Mouse (Mus musculus) cortical plate, adult 2 months (tissue): ENCODE results near the gene Lyst. TPM values are rescaled to one million over a fixed set of nuclear protein-coding genes. Genes with fewer than 3 reads are reported as not detected.
"Not testable (repeated sequence)": the region's sequence is repeated elsewhere in the genome, so short reads cannot be mapped to it uniquely, and the experiment has no call there.

Source experiments
- H3K27ac ChIP-seq: fragments of 200-500 bp; 2 replicates; pipeline ENCODE4 v1.5.1; 2012; ENCODE audit warnings: low read length, control low read depth, inconsistent platforms; ENCODE audit not compliant: insufficient read depth
- H3K4me1 ChIP-seq: fragments of 200-500 bp; 2 replicates; pipeline ENCODE4 v1.6.1; 2011; ENCODE audit warnings: low read length; ENCODE audit not compliant: control insufficient read depth, insufficient read depth
- H3K4me3 ChIP-seq: fragments of 200-500 bp; 2 replicates; pipeline ENCODE4 v1.5.1; 2011; ENCODE audit warnings: mild to moderate bottlenecking, low read length, control low read depth; ENCODE audit not compliant: insufficient read depth
- CTCF ChIP-seq: fragments of 200-500 bp; IDR thresholded peaks from 2 replicates; pipeline ENCODE4 v1.5.1; 2011; ENCODE audit warnings: mild to moderate bottlenecking, control low read depth, low read length; ENCODE audit not compliant: insufficient read depth; ENCODE audit errors: extremely low read depth
- POLR2A ChIP-seq: fragments of 200-500 bp; IDR thresholded peaks from 2 replicates; pipeline ENCODE4 v1.6.1; 2011; ENCODE audit warnings: mild to moderate bottlenecking, low read length, control low read depth; ENCODE audit not compliant: insufficient read depth; ENCODE audit errors: extremely low read depth
- polyA plus RNA-seq: library from polyadenylated mRNA; depleted of rRNA; stranded (reverse); fragments of >200 nt; gene quantifications from 2 replicates; pipeline ENCODE4 v1.2.3, GENCODE M21; 2012

Lyst gene
- polyA plus RNA-seq, 1 experiment, result 11.5 TPM

GRCm38 (mm10) chr13:13784420-13784936 is 194.3 kb downstream of the Lyst start:
- TF ChIP-seq CTCF, result no peak
- no peak for TF ChIP-seq POLR2A
- 0 out of 2 replicates have a peak overlapping the region, but pooled peaks have one; percentile 15 for H3K27ac ChIP-seq
- peak overlapping the region; percentile 49 for H3K4me3 ChIP-seq
- H3K4me1 ChIP-seq, result no peaks in the 10 kb centered on the region

DNA sequence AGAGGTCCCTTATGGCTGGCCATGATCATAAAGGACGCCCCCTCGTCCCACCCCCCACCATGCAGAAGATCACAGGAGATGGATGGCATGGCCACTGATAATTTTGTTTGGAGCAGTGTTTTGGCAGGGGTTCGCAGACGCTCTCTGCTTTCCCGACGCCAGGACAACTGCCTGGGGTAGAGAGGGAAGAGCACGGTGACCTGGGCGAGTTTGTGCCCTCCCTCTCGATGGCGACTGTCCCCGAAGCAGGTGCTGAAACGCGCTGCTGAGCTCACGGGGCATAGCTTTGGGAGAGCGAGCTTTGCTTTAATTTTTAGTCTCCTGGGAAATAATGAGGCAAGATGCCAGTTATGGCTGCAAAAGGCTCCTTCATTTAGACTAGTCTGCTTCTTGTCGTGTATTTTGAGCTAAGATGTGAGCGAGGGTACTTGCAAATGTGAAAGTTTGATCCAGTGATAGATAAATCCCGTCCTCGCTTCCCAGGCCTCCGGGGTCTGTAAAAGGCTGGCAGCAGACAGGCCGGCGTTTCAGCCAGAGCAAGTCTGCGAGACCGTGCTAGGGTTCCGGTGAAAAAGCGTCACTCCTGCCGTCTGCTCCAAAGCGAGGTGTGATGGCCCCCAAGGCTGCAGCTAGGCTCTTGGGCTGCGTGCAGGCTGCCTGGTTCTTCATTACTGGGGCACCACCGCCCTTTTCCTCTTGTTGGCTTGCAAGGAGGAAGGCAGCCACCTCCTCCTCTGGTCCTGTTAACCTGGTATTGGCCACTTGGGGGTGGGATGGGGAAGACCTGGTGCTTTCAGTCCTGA is 195.0 kb downstream of the Lyst start:
- Histone ChIP-seq H3K4me1 (no peaks in the 10 kb centered on the region), H3K27ac (no peak overlapping the region), H3K4me3 (peak overlapping the region; percentile 49)
- TF ChIP-seq CTCF (no peak), POLR2A (no peak)

GRCm38 (mm10) chr13:13786971-13787370 is 196.8 kb downstream of the Lyst start:
- H3K4me1 ChIP-seq, result peaks cover 3% of the 10 kb centered on the region
- TF ChIP-seq POLR2A (no peak), CTCF (no peak)

GRCm38 (mm10) chr13:13788070-13788469 is 197.9 kb downstream of the Lyst start:
- TF ChIP-seq CTCF (no peak), POLR2A (no peak)
- Histone ChIP-seq H3K4me3 (no peak overlapping the region), H3K27ac (no peak overlapping the region), H3K4me1 (peaks cover 5% of the 10 kb centered on the region)

More at GRCm38 (mm10) chr13:13786971-13787370, 196.8 kb downstream of the Lyst start:
- no peak overlapping the region for H3K27ac ChIP-seq
- H3K4me3 ChIP-seq, result no peak overlapping the region

GRCm38 (mm10) chr13:13791981-13792380 is 201.8 kb downstream of the Lyst start:
- H3K27ac ChIP-seq, result no peak overlapping the region
- TF ChIP-seq POLR2A (no peak), CTCF (no peak)
- peaks cover 5% of the 10 kb centered on the region for H3K4me1 ChIP-seq
- no peak overlapping the region for H3K4me3 ChIP-seq

GRCm38 (mm10) chr13:13795166-13795832 is 205.1 kb downstream of the Lyst start:
- Histone ChIP-seq H3K27ac (no peak overlapping the region), H3K4me3 (no peak overlapping the region), H3K4me1 (peaks cover 6% of the 10 kb centered on the region)
- no peak for TF ChIP-seq POLR2A
- no peak for TF ChIP-seq CTCF

GRCm38 (mm10) chr13:13796082-13796481 is 205.9 kb downstream of the Lyst start:
- Histone ChIP-seq H3K4me1 (peaks cover 6% of the 10 kb centered on the region), H3K4me3 (no peak overlapping the region), H3K27ac (no peak overlapping the region)
- TF ChIP-seq POLR2A (no peak), CTCF (no peak)

GRCm38 (mm10) chr13:13797816-13798215 is 207.6 kb downstream of the Lyst start:
- not testable (repeated sequence) for H3K27ac ChIP-seq, H3K4me1 ChIP-seq, H3K4me3 ChIP-seq

- TF ChIP-seq CTCF, result no peak
- Histone ChIP-seq H3K4me3 (no peak overlapping the region), H3K4me1 (0 out of 2 replicates have a peak, but pooled peaks cover 2% of the 10 kb centered on the region), H3K27ac (no peak overlapping the region)
Measured at GRCm38 (mm10) chr13:13798775-13799174, 208.6 kb downstream of the Lyst start.

DNA sequence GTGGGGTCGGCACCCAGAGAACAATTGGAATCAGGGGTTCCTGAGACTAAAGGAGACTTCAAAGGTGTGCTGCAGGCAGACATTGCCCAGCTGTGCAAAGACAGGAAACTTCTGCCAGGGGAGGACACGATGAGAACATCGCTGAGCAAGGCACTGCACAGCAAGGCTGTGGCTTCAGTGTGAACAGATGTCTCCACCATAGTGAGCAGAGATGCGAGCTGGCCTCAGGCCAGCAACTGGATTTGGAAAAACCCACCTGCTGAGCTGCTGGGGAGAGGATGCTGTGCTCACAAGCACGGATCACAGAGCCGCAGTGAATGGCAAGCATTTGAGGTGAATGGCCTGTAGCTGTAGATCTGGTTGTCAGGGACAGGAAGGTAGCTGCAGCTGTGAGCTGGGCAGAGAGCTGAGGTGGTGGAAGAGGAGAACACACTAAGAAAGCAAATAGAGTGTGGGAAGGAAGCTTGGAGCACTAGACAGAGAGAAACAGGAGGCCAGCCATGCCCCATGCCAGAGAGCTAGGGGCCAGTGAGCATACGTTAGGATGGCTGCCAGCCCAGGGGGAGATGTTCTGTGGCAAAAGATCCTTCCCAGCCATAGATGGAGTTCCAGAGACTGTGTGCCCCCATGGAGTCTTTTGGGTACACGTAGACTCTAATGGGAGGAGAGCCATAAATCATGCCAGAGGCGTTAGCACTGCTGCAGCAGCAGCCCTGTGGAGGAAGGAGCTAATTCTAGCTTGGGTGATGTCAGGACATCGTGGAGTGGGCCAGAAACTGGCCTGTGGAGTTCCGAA is 218.3 kb downstream of the Lyst start:
- no peak overlapping the region for H3K27ac ChIP-seq
- no peak overlapping the region for H3K4me3 ChIP-seq
- TF ChIP-seq POLR2A (no peak), CTCF (no peak)
- no peaks in the 10 kb centered on the region for H3K4me1 ChIP-seq
